Mouse (Mus musculus) hindbrain, postnatal 0 days (tissue): Measurements from ENCODE around the gene Prkca. TPM values are rescaled to one million over a fixed set of nuclear protein-coding genes. Genes with fewer than 3 reads are reported as not detected.

Experiments
- ATAC-seq: fragments of 200-750 bp; cut with Nextera tagmentation; 2 replicates; pipeline ENCODE4 v1.8.0; 2017; ENCODE audit warnings: mild to moderate bottlenecking, moderate TSS enrichment, moderate library complexity
- DNase-seq: peaks from one replicate; pipeline ENCODE4 v3.0.0-alpha.2; 2015; ENCODE audit warnings: low spot score
- H3K27ac ChIP-seq: fragments of 300-500 bp; sonication (generic); 2 replicates; pipeline ENCODE4 v1.5.1; 2014; ENCODE audit warnings: mild to moderate bottlenecking
- H3K27me3 ChIP-seq: fragments of 300-500 bp; sonication (generic); 2 replicates; pipeline ENCODE4 v1.6.1; 2014; ENCODE audit warnings: low read length, mixed read lengths; ENCODE audit not compliant: insufficient read depth
- H3K36me3 ChIP-seq: fragments of 300-500 bp; sonication (generic); 2 replicates; pipeline ENCODE4 v1.6.1; 2014; ENCODE audit warnings: low read length, mixed read lengths; ENCODE audit not compliant: insufficient read depth
- H3K4me1 ChIP-seq: fragments of 300-500 bp; sonication (generic); 2 replicates; pipeline ENCODE4 v1.6.1; 2014; ENCODE audit warnings: antibody characterized with exemption, low read length, mixed read lengths; ENCODE audit not compliant: insufficient read depth
- H3K4me2 ChIP-seq: fragments of 300-500 bp; sonication (generic); 2 replicates; pipeline ENCODE4 v1.6.1; 2014; ENCODE audit warnings: low read depth, mild to moderate bottlenecking, low read length, moderate library complexity, mixed read lengths
- H3K4me3 ChIP-seq: fragments of 300-500 bp; sonication (generic); 2 replicates; pipeline ENCODE4 v1.5.1; 2014; ENCODE audit warnings: low read length
- H3K9ac ChIP-seq: fragments of 300-500 bp; sonication (generic); replicated peaks from 2 replicates; pipeline ENCODE4 v1.6.1; 2014; ENCODE audit warnings: mild to moderate bottlenecking, low read length, moderate library complexity, mixed read lengths
- H3K9me3 ChIP-seq: fragments of 300-500 bp; sonication (generic); 2 replicates; pipeline ENCODE4 v1.6.1; 2016; ENCODE audit warnings: low read length, mixed read lengths
- CTCF ChIP-seq: IDR thresholded peaks from 2 replicates; pipeline ENCODE4 v1.5.1; 2016; ENCODE audit warnings: antibody characterized with exemption, control low read depth, low read depth
- WGBS: fragments of 180-500 bp; shearing (Covaris S2); extraction: QIAGEN DNeasy Blood & Tissue Kit; methylation state at CpG from one replicate; pipeline ENCODE4 v1.1.7; 2014; 5-methylcytosine and 5-hydroxymethylcytosine counted together
- polyA plus RNA-seq: library from polyadenylated mRNA; unstranded; fragments of >200 nt; fragmentation: Nextera tagmentation; extraction: Ambion mirVana; gene quantifications from 2 replicates; pipeline ENCODE4 v1.2.1, GENCODE M21; 2015
- total RNA-seq: library from RNA; depleted of rRNA; stranded (reverse); fragments of >200 nt; gene quantifications from 2 replicates; pipeline ENCODE4 v1.2.3, GENCODE M21; 2014

Prkca gene
- total and polyA plus RNA-seq, 2 experiments from 2014 or later, result 8.0 to 25.0 TPM

- DNase-seq (no peak), ATAC-seq (no peak)
- Histone ChIP-seq H3K9ac (no peak overlapping the region), H3K27me3 (no peaks in the 10 kb centered on the region), H3K4me1 (no peaks in the 10 kb centered on the region), H3K9me3 (no peaks in the 10 kb centered on the region), H3K36me3 (no peaks in the 10 kb centered on the region), H3K27ac (no peak overlapping the region), H3K4me2 (no peak overlapping the region), H3K4me3 (no peak overlapping the region)
- WGBS, result 83% methylated on average over 4 of the region's 4 CpGs
- TF ChIP-seq CTCF, result no peak
Measured at GRCm38 (mm10) chr11:108356020-108356419, 12.3 kb upstream of the Prkca start.

- ATAC-seq (no peak), DNase-seq (no peak)
- Histone ChIP-seq H3K27ac (no peak overlapping the region), H3K4me3 (no peak overlapping the region), H3K9me3 (no peaks in the 10 kb centered on the region), H3K4me1 (no peaks in the 10 kb centered on the region), H3K27me3 (no peaks in the 10 kb centered on the region), H3K4me2 (no peak overlapping the region), H3K36me3 (no peaks in the 10 kb centered on the region), H3K9ac (no peak overlapping the region)
- WGBS, result 93% methylated on average over 10 of the region's 10 CpGs
- no peak for TF ChIP-seq CTCF
Measured at GRCm38 (mm10) chr11:108352842-108353388, 9.2 kb upstream of the Prkca start.

DNA sequence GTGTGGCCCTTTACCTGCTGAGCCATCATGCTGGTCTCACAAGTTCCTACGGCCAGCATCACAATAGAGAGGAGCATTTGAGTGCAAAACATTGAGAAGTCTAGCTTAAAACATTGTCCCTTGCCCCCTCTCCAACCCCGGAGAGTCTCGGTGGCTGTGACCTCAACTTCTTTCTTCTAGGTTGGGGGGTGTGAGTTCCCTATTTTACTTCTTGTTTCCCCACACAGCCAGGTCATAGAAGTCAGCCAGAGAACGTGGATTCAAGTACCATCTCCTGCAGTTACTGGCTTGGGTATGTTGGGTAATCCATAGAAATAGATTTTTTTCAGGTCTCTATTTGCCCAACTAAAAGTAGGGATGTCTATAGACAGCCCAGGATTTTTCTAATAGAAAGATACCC, 7.1 kb upstream of the Prkca start:
- WGBS, result 81% methylated on average over 4 of the region's 4 CpGs
- Histone ChIP-seq H3K4me2 (no peak overlapping the region), H3K36me3 (no peaks in the 10 kb centered on the region), H3K9ac (no peak overlapping the region), H3K27ac (no peak overlapping the region), H3K9me3 (no peaks in the 10 kb centered on the region), H3K4me1 (no peaks in the 10 kb centered on the region), H3K4me3 (no peak overlapping the region), H3K27me3 (no peaks in the 10 kb centered on the region)
- ATAC-seq (no peak), DNase-seq (no peak)
- TF ChIP-seq CTCF, result no peak

GRCm38 (mm10) chr11:108345321-108345720, 1.6 kb upstream of the Prkca start:
- Histone ChIP-seq H3K9ac (no peak overlapping the region), H3K27me3 (no peaks in the 10 kb centered on the region), H3K4me3 (no peak overlapping the region), H3K9me3 (no peaks in the 10 kb centered on the region), H3K36me3 (no peaks in the 10 kb centered on the region), H3K27ac (no peak overlapping the region), H3K4me2 (no peak overlapping the region), H3K4me1 (peaks cover 10% of the 10 kb centered on the region; the same call in 1 of the 2 replicates)
- WGBS, result 89% methylated on average over 2 of the region's 2 CpGs
- TF ChIP-seq CTCF, result no peak
- ATAC-seq (no peak), DNase-seq (no peak)

DNA sequence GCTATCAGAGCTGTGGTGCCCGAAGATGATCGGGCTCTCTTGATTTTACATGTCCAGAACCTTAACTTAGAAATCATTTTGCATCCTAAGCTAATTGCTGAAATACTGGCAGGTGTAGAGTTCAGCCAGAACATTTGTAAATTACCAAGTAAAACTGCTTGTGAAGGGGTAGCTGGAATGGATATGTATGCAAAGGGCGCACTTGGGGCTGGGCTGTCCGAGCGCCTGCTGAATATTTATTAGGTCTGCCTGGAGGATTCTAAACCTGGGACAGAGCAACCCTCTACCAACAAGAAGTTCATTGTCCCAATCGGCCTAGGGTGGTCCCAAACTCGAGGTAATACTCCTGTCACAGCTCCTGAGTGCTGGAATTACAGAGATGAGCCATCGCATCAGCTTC, 1.0 kb upstream of the Prkca start:
- DNase-seq (no peak), ATAC-seq (no peak)
- H3K9me3 ChIP-seq, result no peaks in the 10 kb centered on the region
- H3K36me3 ChIP-seq, result no peaks in the 10 kb centered on the region
- H3K4me1 ChIP-seq, result peaks cover 10% of the 10 kb centered on the region; the same call in 1 of the 2 replicates
- H3K27ac ChIP-seq, result no peak overlapping the region
- H3K4me3 ChIP-seq, result peak overlapping the region; percentile 88
- TF ChIP-seq CTCF, result no peak
- no peaks in the 10 kb centered on the region for H3K27me3 ChIP-seq
- peak overlapping the region; percentile 99 for H3K4me2 ChIP-seq
- H3K9ac ChIP-seq, result peak overlapping the region; percentile 88
- WGBS, result 44% methylated on average over 8 of the region's 8 CpGs

GRCm38 (mm10) chr11:108342781-108343768, 653 bp downstream of the Prkca start, which contains the start of gene Apoh:
TSS of gene Apoh (plus strand) at chr11:108343354.
- peak; percentile 71 for DNase-seq
- Histone ChIP-seq H3K4me2 (peak within 1 kb of the TSS; percentile 99), H3K27ac (peak within 1 kb of the TSS; percentile 88), H3K36me3 (no peaks in the 10 kb centered on the region), H3K9ac (peak within 1 kb of the TSS; percentile 88), H3K4me3 (peak within 1 kb of the TSS; percentile 88), H3K9me3 (no peaks in the 10 kb centered on the region), H3K27me3 (no peaks in the 10 kb centered on the region), H3K4me1 (peaks cover 10% of the 10 kb centered on the region; the same call in 1 of the 2 replicates)
- ATAC-seq, result peak; percentile 16; the same call in 1 of the 2 replicates
- no peak; the same call in 1 of the 2 replicates for TF ChIP-seq CTCF
- under 1% methylated on average over 74 of the region's 75 CpGs for WGBS
